Mouse (Mus musculus) embryonic fibroblast, embryonic 13.5 days (primary cell): ENCODE measurements around the gene 2900011O08Rik.

Experiments used
- CTCF ChIP-seq: IDR thresholded peaks from 2 replicates; pipeline ENCODE4 v1.5.1; 2011; ENCODE audit warnings: mild to moderate bottlenecking, control low read depth, low read length, moderate library complexity, borderline replicate concordance; ENCODE audit not compliant: insufficient read depth
- POLR2A ChIP-seq: IDR thresholded peaks from 2 replicates; pipeline ENCODE4 v1.6.1; 2011; ENCODE audit warnings: low read depth, mild to moderate bottlenecking, control low read depth, low read length, moderate library complexity

DNA sequence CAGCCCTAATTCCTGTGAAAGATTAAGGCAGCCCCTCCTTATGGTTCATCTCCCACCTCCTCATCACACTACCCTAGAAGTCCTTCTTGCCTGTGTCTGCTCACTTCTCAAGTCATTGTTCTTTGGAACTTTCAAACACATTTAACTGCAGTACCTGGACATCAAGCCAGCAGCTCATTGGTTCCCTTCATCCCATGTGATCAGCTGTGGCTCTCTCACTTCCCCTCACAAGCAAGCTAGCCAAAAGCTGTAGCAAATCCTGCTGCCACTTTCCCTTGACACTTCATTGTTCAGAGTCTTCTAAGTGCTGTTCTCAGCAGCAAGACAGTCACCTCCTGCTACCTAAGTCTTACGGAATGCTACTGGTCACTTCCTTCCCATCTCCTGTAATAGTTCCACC is 138.8 kb downstream of the 2900011O08Rik start:
- TF ChIP-seq CTCF = no peak
- TF ChIP-seq POLR2A = no peak
